Mouse (Mus musculus) adrenal gland (tissue): ENCODE data around the gene Pyroxd2.
"Not testable (repeated sequence)": the region's sequence is repeated elsewhere in the genome, so short reads cannot be mapped to it uniquely, and the experiment has no call there.

Experiments used
- intact Hi-C: fragments of 180-260 bp; cut with DNase I; formaldehyde crosslinking; loops from one replicate; pipeline ENCODE4 v1.15.1; 2025

Pyroxd2 gene

GRCm38 (mm10) chr19:42699426-42699825 is 53.1 kb downstream of the Pyroxd2 start:
- intact Hi-C loops = no loop called here

DNA sequence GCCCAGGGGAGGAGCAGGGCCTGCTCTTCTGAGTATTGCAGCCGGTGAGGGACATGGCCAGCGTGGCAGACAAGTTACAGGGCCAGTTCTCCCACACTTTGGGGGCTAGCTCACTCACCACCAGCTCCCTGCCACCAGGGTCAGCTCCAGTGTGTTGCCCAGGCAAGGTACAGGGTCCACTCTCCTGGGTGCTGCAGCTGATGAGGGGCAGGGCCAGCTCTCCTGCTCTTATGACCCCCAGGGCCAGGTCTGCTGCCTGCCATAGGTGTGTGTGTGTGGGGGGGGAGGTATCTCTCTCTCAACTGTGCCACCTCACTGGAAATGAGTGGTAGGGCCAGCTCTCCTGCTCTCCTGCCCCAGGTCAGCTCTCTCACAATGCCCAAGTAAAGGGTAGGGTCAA is 54.0 kb downstream of the Pyroxd2 start:
- intact Hi-C loops = no loop called here

DNA sequence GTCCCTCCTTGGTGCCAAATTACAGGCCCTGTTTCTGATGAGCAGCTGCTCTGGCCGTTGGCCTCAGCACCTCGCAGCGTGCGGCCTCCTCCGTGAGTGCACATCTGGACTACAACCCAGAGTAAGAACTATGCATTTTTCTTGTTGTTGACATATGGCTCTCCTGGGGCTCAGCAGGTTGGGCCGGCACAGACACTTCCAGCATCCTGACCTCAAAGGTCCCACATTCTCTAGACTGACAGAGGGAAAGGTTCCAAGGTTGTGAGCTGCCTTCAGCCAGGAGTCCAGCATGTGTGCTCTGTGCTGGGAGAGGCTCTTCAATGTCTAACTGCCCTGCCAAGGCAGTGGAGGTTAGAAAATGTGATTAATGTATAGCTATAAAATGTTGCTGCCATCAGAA is 55.2 kb downstream of the Pyroxd2 start:
- intact Hi-C loops = no loop called here

GRCm38 (mm10) chr19:42690256-42690655 is 62.3 kb downstream of the Pyroxd2 start:
- intact Hi-C loops = no loop called here

- intact Hi-C loops = no loop called here
Observed at GRCm38 (mm10) chr19:42689786-42690185, 62.8 kb downstream of the Pyroxd2 start.

DNA sequence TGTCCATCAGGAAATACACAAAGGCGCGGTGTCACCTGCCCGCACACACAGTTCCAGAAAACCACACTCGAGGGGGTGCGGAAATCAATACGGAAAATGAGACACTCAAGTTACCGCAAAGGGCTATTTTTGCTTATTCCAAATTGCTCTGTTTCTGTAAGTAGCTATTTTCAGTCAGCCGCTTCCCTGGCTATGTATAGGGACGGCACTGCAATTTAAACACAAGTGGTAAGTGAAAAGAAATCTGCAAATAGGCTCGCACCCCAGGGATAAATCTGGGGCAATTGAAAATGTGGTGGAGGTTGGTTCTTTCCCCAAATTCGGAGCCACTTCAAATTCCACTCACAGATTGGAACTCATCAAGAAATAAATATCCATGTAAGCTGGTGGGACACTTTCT is 63.3 kb downstream of the Pyroxd2 start:
- intact Hi-C loops = no loop called here

GRCm38 (mm10) chr19:42682776-42683175 is 69.8 kb downstream of the Pyroxd2 start:
- intact Hi-C loops = not testable (repeated sequence)

DNA sequence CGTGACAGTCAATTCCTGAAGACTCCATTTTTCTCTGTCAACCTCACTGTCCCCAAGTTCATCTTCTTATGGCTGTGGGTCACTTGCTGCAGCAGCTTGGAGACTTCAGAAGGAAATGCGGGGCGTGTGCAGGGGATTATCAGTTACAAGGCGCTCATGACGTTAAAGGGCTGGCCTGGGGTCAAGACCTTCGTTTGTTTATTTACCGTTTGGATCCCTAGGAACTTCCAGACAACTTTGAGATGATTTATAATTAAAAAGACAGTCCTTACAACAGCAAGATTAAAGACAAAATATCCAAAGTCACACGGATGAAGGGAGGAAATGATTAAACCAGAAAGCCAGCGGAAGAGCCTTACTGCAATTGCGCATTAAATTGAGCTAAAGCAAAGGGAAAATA is 74.4 kb downstream of the Pyroxd2 start:
- intact Hi-C loops = no loop called here

- intact Hi-C loops = no loop called here
Observed at GRCm38 (mm10) chr19:42677452-42677851, 75.1 kb downstream of the Pyroxd2 start.

DNA sequence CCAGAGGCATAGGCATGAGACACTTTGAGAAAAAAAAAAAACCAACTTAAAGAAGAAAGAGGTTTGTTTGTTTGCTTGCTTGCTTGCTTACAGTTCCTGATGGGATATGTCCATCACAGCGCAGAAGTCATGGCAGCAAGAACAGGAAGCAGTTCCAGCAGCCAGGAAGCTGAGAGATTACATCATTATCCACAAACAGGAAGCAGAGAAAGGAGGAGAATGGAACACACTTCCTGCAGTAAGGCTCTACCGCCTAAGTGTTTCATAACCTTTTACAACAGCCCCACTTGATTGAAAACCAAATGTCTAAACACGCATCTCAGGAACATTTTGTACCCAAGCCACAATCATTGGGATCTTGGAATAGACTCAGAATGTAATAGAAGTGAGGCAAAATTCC is 75.6 kb downstream of the Pyroxd2 start:
- intact Hi-C loops = no loop called here
